Mouse (Mus musculus) hematopoietic stem cell, adult 5-6 weeks (primary cell): ENCODE measurements at regions not wholly inside any gene's neighbourhood (a gene's known extent, or its start where the extent isn't known, plus 50 kb on each side); places are given as distances from the start of the nearest gene placed in this dataset.

ENCODE experiments used
- ATAC-seq, 2 experiments: fragments of 125-278 bp in 1 of 2; replicated peaks in 1 of 2; 2 replicates each; pipeline ENCODE4 v1.8.0; 2016 to 2017; ENCODE audit warnings: inconsistent platforms in 2 of 2, mild to moderate bottlenecking in 2 of 2, moderate number of reproducible peaks in 2 of 2, low read depth in 1 of 2, moderate TSS enrichment in 1 of 2; ENCODE audit not compliant: low FRiP score in 2 of 2, poor library complexity in 2 of 2, severe bottlenecking in 2 of 2, insufficient read depth in 1 of 2, low TSS enrichment in 1 of 2

DNA sequence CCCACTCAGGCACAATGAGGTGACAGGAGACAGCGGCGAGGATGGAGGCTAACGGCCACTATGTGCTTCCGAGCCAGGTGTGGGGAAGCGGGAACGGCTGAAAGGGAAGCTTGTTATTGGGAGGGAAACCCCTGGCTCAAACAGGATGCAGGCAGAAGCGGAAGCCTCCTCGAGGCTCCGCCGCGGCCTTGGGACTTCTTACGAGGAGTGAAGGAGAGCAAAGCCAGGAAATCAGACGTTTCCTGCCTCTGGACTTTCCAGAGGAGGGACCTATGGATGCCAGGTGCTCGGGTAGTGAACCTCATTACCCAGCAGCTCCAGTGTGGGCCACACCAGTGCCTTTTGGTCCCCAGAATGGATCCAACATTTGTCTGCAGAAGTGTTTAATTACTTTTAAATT lies 449.6 kb downstream of the Med13l start:
- ATAC-seq, result no peak

DNA sequence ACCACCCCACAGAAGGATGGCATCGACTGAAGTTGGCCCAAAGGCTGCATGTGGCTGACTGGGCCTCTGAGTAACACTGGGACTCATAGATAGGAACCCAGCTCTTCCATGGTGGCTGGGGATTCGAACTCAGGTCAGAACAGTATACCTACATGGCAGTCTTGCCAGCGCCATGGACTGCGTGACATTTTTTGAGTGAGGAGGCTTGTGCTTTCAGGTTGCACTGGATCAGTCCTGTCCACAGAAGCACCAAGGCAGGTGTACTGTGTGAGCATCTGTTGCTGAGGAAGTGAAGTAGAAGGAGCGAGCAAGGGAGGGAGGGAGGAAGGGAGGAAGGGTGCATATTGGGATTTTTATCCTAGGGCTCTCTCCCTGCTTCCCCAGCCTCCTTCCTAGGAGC lies 454.7 kb downstream of the Med13l start:
- no peak for ATAC-seq

DNA sequence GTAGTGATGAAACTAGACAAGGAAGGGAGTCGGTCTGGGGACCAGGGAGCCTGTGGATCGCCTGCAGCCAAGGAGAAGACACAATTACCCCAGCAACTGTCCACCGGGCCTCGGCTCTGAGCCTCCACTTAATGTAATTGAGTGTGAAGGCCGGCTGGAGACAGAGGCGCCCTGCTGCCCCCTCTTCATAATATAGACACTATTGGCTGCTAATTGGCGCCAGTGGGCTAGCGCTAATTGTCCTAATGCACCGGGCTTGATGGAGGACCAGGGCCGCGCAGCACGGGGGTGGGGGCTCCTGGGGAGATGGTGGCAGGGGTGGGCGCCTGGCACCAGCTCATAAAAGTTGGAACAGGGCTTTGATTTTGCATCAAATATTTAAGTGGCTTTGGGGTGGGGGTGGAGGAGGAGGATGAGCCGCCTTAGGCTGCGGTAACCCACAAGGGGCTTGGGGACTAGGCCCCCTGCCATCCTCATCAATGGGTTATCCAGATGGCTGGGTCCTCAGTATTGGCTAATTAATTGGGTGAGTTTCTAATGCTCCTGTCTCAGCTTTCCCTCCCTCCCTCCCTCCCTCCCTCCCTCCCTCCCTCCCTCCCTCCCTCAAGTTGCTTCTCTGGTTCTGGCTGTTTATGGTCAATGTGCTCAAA lies 455.3 kb downstream of the Med13l start:
- ATAC-seq, result no peak

DNA sequence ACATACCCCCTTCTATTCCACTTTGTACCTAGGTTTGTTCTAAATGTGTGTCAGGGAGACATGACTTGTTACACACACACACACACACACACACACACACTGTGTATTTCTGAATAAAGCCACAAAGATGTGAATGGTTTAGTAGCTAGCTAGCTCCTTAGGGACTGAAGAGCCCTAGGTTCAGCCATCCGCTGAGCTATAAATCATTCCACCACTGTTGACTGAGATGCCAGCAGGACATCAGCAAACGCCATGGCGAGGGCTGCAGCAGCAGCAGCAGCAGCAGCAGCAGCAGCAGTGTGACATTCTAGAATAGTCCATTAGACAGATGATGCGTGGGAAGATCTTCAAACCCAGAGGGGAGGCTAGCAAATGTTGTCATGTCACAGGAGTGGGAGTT lies 455.9 kb downstream of the Med13l start:
- no peak for ATAC-seq

DNA sequence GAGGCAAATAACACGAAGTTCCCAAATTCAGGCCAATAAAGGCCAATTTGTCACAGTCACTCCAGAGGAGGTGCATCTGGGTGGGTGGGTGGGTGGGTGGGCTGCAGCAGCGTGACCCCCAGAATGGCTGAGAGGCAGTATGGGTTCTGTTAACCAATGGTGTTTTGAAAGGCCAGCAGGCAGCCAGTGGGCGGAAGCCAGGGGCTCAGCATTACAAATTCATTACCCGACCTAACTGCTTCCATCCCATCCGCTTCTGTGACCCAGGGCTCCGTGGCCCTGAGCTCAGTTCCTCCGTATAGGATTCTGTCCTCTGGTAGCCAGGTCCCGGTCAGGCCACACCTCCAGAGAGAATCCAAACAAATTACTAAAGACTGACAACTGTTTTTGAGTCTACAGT lies 463.5 kb downstream of the Med13l start:
- no peak for ATAC-seq

DNA sequence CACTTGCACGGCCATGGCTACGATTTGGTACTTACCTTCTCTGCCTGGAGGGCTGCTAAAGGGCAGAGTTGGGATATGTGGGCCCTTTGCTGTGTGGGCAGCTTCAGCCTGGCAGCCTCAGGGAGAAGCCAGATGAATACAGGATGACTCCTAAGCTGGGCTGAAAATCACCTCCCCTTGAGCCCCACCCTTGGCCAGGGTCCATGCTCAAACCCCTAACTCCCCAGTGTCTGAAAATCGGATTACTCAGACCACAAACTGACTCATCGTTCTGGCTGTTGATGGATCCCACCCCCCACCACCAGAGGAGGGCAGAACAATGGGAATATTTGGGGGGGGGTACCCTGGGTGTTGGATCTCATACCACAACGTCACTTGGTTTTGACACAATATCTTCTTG lies 471.6 kb downstream of the Med13l start:
- ATAC-seq, result no peak

DNA sequence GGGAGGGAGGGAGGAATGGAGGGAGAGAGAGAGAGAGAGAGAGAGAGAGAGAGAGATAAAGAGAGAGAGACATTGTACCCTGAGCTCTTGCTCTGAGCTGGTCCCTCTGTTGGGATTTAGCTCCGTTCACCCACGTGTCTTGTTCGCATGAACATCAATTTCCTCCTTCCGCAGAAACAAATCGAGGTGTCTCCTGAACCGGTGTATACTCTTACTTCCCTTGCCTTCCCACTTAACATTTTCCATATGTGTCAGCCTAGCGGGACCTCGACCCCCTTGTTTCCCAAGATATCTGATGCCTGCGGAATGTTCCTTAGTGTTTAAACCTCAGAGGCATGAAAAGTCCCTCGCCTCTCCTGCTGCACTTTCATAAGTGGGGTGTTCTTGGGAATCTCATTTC lies 484.1 kb downstream of the Med13l start:
- ATAC-seq, result no peak

DNA sequence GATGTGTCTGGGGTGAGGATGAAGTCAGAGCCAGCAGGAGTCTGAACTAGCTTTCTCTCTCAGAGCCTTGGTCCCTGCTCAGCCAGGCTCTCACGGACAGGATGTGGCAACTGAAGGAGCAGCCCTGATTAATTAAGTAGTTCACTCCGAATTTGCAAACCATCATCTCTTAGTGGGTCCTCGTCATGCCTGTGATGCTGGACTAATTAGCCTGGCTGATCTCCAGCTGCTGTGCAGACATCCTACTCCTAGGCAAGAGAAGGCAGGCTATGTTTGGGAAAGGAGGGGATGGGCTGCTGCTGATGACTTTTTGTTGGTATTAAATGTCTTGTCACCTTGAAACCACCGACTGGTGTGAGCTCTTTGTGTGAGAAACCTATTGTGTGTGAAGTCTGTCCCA lies 487.1 kb downstream of the Med13l start:
- ATAC-seq, result no peak

DNA sequence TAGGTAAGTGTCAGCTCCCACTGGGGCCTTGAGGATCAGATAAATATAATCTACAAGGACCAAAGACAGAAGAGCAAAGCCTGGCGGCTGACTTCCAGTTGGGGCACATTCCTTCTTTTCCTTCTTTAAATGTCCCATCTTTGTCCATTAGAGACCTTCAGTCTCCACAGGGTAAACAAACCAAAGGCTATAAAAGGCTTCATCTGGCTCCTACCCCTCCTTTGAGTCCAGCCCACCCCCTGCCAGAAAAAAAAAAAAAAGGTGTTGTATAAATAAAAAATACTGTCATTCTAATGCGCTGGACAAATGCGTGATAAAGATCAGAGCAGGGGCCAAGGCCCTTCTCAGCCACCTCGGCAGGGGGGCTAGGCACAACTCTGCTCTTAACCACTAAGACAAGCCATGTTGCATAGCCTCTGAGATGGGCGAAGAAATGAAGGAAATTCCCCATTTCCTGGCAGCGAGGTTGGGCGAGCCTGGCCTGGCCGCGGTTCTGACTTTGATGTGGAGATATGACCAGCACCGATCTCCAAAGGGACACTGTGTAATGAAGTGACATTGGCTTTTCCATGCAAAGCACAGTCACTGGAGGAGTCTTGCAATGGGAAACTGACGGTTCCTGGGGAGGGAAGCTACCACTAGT lies 492.0 kb downstream of the Med13l start:
- ATAC-seq, result no peak

DNA sequence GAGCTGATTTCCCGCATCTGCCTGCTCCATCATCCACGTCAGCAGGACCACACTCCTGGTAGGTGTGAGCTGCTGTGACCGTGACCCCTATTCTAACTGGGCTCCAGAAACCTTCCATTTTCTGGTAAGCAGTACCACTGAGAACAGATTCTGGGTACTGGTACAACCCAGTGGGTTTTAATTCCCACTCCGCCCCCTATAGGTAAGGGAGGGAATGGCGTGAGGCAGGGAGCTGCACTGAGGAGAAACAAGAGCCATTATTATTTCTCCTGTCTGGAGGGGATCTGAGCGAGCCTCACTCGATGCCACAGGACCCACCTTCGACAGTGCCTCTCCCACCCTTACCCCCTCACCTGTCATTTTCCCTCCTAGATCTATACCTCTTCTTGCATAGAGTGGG lies 493.3 kb downstream of the Med13l start:
- no peak for ATAC-seq

DNA sequence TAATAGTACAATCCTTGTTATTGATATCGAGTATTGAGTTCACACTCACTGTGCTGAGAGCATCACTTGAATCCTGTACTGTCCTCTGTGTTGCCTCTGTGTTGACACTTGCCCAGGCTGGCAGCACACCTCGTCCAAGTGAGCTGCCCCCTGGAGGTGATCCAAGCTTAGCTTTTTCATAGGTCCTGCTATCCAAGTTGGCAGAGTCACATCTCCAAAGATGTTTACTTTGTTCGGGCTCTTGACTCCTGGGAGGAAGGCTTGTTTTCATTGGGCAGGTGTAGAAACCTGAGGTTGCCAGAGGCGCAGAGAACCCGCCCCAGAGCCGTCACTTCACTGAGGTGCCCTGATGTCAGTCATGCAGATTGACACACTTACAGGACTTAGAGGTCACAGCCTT lies 493.9 kb downstream of the Med13l start:
- ATAC-seq, result no peak

DNA sequence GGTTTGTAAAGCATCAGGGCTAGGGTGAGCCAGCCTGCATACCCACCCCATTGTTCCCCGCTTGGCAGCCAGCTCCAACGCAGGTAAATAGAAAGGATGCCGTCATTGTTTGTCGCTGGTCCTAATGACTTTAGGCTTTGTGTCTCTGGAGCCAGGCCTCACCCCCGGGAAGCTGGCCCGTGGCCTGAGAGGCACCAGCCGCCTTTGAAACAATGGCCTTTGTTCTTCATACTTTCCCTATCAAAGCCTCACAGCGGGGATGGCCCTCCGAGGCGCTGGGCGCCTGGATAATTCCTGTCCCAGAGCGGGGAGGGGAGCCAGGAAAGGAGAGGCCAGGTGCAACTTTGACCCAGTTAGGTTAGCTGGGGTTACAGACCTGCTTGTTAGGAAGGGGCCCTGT lies 495.0 kb downstream of the Med13l start:
- no peak for ATAC-seq

DNA sequence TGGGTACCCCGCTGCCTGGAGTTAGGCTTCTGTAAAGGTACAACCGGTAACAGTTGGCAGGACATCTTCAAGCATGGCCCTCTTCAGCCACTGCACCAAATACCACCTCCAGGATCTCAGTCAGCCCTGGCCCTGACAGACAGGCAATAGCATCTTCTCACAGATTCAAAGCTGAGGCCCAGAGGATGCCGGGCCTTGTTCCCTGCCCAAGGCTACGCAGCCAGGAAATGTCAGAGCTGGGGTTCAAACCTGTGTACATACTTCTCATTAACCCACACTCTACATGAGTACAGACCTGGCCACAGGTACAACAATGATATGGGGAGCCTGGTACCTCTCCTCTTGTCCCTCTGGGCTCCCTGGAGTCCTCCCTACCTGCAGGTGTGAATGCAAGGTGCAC lies 497.3 kb downstream of the Med13l start:
- ATAC-seq, result no peak

DNA sequence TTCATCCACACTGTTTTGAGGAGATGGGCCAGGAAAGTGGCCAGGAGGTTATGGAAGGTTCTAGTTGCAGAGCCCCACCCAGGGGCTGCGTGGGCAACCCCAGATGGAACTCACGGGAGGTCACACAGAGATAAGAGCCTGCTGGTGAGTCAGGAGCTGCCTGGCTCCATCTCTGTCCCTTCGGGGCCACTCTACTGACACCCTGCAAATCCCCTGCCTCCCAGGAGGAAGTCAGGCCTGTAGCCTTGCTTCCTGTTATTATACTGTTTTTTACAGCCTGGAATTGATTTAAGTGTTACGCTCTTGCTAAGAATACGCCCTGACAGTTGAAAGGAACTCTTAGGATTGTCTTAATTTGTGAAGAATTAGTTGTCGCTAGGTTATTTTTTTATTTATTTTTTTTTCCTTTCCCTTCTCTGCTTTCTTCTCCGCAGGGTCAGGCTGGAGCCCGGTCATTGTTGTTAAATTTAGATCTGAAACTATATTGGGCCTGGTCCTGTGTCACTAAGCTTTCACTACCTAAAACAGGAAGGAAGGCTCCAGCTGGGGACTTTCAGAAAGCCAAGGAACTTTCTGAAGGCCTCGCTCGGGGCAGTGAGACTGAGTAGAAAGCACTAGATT lies 497.9 kb downstream of the Med13l start:
- ATAC-seq, result peak; percentile 17 to 32; a peak in 2 of 4 replicates

DNA sequence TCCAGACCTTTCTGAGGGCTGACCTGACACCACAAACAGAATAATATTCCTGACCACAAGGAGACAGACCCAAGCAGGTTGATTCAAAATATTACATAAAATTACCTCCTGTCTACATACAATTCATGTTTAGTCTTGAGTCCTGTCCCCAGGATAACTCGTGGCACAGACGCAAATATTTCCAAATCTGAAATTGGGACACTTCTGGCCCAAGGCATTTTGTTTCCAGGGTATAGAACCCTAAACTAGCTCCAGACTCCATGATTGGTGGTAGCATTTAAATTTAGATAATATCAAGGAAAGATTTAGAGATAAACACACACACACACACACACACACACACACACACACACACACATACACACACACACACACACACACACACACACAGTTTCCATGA lies 498.7 kb downstream of the Med13l start:
- ATAC-seq, result no peak

DNA sequence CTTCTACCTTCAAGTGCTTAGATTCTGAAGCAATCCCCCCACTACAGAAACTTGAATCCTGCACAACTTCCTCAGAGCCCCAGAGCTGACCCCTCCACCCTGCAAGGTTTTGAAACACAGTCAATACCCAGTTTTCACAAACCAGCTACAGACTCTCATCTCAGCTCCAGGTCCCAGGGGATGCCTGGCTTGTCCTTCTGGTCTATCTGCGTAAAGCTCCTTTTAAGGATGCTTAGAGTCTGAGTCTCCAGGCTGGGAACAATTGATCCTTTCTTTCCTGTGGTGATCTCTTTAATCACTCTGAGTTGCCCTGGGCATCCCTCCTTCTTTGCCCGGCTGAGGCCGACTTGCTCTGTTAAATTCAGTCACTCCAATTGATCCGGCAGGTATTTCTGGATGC lies 500.4 kb downstream of the Med13l start:
- ATAC-seq, result no peak

DNA sequence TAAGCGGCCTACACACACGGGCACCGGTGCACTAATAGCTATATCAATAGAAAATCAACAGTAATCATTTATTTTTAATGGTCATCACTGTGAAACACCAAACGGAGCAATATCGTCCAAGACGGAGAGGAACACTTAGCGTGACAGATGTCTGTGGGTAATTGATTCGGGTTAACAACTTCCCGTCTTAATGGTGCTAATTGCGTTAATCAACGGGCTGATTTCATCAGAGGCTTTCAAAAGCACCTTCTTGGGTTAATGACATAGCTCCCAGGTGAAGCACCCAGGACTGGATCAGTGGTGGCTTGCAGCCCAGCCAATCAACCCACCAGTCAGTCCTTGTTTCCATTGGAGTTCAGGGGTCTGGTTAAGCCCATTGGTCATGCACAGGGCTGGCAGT lies 502.0 kb downstream of the Med13l start:
- ATAC-seq, result no peak

DNA sequence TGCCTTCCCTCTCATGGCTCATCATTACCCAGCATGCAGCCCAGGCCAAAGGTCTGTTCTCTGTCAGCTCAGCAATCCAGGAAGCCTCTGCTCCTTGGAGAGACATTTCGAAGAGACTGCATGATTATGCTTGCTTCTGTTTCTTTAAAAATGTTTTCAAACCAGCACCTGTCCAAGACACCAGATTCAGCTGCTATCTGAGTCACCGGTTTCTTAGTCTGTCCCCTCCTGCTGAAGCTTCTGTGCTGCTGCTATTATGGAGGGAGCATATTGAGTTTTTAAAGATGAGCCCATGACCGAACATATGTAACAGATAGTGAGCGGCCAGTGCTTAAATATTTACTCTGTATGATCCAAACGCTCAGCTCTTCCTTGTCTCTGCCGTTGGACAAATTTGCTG lies 506.2 kb downstream of the Med13l start:
- ATAC-seq, result no peak

DNA sequence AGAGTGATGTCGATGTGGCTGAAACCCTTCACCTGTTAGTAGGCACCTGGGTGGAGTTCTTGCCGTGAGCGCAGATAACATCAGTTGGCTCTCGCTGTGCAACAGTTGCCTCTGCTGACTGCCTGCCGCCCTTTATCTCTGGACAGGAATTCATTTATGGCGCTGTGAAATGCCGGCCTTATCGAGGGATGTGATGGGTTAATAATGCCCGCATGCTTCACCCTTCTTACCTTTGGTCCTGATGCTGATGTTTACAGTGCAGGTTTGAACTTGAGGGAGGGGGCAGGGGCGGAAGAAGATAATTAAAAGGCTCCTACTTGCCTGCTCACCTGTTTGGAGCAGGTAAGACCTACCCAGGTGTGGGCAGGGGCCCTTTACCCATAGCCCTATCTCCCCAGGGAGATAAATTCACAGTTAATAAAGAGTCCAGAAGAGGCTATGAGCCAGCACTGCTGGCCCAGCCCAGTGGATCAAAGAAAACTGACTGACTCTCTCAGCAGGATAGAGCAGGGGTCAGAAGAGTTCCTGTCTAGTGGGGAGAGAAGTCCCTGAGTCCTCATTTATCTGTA lies 509.4 kb downstream of the Med13l start:
- ATAC-seq, result no peak
